Mouse (Mus musculus): ENCODE measurements around the gene Gdpgp1. TPM values are rescaled to one million over a fixed set of nuclear protein-coding genes. Genes with fewer than 3 reads are reported as not detected.

Gdpgp1 gene
- polyA plus RNA-seq, 1 experiment from 2014 or later: 3.5 TPM

DNA sequence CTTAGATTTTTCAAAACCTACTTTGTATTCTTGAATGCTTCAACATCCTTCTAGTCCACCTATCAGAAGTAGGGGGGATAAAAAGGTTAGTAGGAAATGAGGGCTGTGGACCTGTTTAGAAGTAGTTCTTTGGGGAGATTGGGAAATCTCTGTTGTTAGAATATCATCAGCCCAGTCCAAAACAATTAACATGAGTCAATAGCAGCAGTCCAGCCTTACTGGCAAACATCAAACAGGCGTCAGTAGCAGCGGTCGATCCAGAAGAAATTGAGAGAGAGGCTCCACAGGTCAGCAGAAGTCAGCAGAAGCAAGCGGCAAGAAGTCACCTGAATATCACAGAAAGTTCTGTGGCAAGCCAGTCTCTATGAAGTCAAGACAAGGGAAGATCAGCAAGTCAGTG lies 12.2 kb downstream of the Gdpgp1 start:
- no peak overlapping the region for H3K4me3 ChIP-seq (ENCODE audit: low read length)
- H3K4me2 ChIP-seq (replicated peaks; ENCODE audit: low read depth, low read length): no peak overlapping the region
- no peaks in the 10 kb centered on the region for H3K27me3 ChIP-seq (ENCODE audit: insufficient read depth, low read length)
- WGBS: 92% methylated on average over 4 of the region's 4 CpGs
- no peak overlapping the region for H3K9ac ChIP-seq (replicated peaks; ENCODE audit: low read length)
- peaks cover 3% of the 10 kb centered on the region; the same call in 1 of the 2 replicates for H3K36me3 ChIP-seq (ENCODE audit: insufficient read depth, low read length)
- H3K27ac ChIP-seq (ENCODE audit: low read length): no peak overlapping the region
- no peak for ATAC-seq (ENCODE audit: low FRiP score, low TSS enrichment)
- H3K9me3 ChIP-seq (ENCODE audit: low read length): no peaks in the 10 kb centered on the region; the same call in 1 of the 2 replicates
- 0 out of 2 replicates have a peak, but pooled peaks cover 2% of the 10 kb centered on the region for H3K4me1 ChIP-seq (ENCODE audit: insufficient read depth, low read length)

DNA sequence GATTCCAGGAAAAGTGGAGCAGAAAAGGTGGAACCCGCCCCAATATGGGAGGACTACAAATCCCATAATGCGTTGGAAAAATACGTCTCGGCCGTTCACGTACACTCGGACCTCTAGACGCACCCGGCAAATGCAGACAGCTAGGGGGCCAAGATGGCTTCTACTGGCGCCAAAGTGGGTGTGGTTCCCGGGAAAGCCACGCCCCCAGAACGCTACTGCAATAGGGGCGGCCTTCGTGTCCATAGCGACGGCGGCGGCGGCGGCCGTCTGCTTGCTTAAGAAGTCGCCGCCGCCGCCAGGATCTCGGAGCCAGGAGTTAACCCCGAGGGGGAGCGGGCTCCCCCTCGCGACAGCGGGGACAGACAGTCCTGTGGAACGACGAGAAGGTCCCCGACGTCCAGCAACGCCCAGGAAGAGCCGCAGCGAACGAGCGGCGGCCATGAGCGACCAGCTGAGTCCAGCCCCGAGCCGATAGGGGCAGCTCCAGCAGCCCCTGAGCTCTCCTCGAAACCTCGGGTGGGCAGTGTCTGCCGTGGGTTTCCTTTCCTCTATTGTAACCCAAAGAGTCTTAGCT lies 13.6 kb downstream of the Gdpgp1 start, which contains the start of gene Ttll13:
Gene Ttll13 (plus strand): TSS at position 229 of the 574 bp plus-strand sequence.
- Histone ChIP-seq H3K9ac (replicated peaks; ENCODE audit: low read length) (peak within 1 kb of the TSS; percentile 87), H3K4me2 (replicated peaks; ENCODE audit: low read depth, low read length) (peak within 1 kb of the TSS; percentile 69), H3K27ac (ENCODE audit: low read length) (peak within 1 kb of the TSS; percentile 79), H3K36me3 (ENCODE audit: insufficient read depth, low read length) (peaks cover 1% of the 10 kb centered on the region; the same call in 1 of the 2 replicates), H3K4me1 (ENCODE audit: insufficient read depth, low read length) (0 out of 2 replicates have a peak, but pooled peaks cover 2% of the 10 kb centered on the region), H3K4me3 (ENCODE audit: low read length) (peak within 1 kb of the TSS; percentile 69), H3K27me3 (ENCODE audit: insufficient read depth, low read length) (no peaks in the 10 kb centered on the region), H3K9me3 (ENCODE audit: low read length) (no peaks in the 10 kb centered on the region; the same call in 1 of the 2 replicates)
- under 1% methylated on average over 48 of the region's 48 CpGs for WGBS
- peak; percentile 98 for ATAC-seq (ENCODE audit: low FRiP score, low TSS enrichment)

DNA sequence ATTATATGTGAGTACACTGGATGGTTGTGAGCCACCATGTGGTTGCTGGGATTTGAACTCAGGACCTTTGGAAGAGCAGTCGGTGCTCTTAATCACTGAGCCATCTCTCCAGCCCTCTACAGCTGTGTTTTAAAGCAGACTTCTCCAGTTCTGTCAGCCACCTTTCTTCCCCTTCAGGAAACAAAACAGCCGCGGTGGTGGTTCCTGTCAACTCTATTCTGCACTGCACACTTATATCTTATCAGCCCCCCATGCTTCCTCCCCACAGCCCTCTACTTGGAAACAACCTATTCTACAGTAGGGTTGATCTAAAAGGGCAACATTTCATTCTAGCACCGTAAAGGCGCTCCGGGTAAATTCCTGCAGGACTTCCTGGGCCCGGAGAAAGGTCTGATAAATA lies 14.2 kb downstream of the Gdpgp1 start:
- Histone ChIP-seq H3K9ac (replicated peaks; ENCODE audit: low read length) (peak overlapping the region; percentile 87), H3K4me2 (replicated peaks; ENCODE audit: low read depth, low read length) (peak overlapping the region; percentile 69), H3K4me1 (ENCODE audit: insufficient read depth, low read length) (0 out of 2 replicates have a peak, but pooled peaks cover 2% of the 10 kb centered on the region), H3K36me3 (ENCODE audit: insufficient read depth, low read length) (no peaks in the 10 kb centered on the region), H3K9me3 (ENCODE audit: low read length) (no peaks in the 10 kb centered on the region; the same call in 1 of the 2 replicates), H3K27me3 (ENCODE audit: insufficient read depth, low read length) (no peaks in the 10 kb centered on the region), H3K4me3 (ENCODE audit: low read length) (peak overlapping the region; percentile 69), H3K27ac (ENCODE audit: low read length) (no peak overlapping the region)
- no peak for ATAC-seq (ENCODE audit: low FRiP score, low TSS enrichment)
- 60% methylated on average over 7 of the region's 7 CpGs for WGBS

- WGBS: 83% methylated on average over 7 of the region's 7 CpGs
- no peak overlapping the region for H3K4me3 ChIP-seq (ENCODE audit: low read length)
Observed at GRCm38 (mm10) chr7:80252437-80252836, 19.8 kb downstream of the Gdpgp1 start.

GRCm38 (mm10) chr7:80252886-80253285 lies 20.2 kb downstream of the Gdpgp1 start:
- no peak overlapping the region for H3K4me2 ChIP-seq (replicated peaks; ENCODE audit: low read depth, low read length)
- ATAC-seq (ENCODE audit: low FRiP score, low TSS enrichment): no peak
- H3K27ac ChIP-seq (ENCODE audit: low read length): no peak overlapping the region
- no peaks in the 10 kb centered on the region for H3K4me1 ChIP-seq (ENCODE audit: insufficient read depth, low read length)
- H3K9me3 ChIP-seq (ENCODE audit: low read length): no peaks in the 10 kb centered on the region
- no peak overlapping the region for H3K9ac ChIP-seq (replicated peaks; ENCODE audit: low read length)
- H3K4me3 ChIP-seq (ENCODE audit: low read length): no peak overlapping the region
- H3K27me3 ChIP-seq (ENCODE audit: insufficient read depth, low read length): no peaks in the 10 kb centered on the region
- H3K36me3 ChIP-seq (ENCODE audit: insufficient read depth, low read length): no peaks in the 10 kb centered on the region
- WGBS: 84% methylated on average over 11 of the region's 11 CpGs

More at GRCm38 (mm10) chr7:80252437-80252836, 19.8 kb downstream of the Gdpgp1 start:
- H3K36me3 ChIP-seq (ENCODE audit: insufficient read depth, low read length): no peaks in the 10 kb centered on the region
- H3K9ac ChIP-seq (replicated peaks; ENCODE audit: low read length): no peak overlapping the region
- no peak overlapping the region for H3K4me2 ChIP-seq (replicated peaks; ENCODE audit: low read depth, low read length)
- no peak overlapping the region for H3K27ac ChIP-seq (ENCODE audit: low read length)
- ATAC-seq (ENCODE audit: low FRiP score, low TSS enrichment): no peak
- no peaks in the 10 kb centered on the region for H3K4me1 ChIP-seq (ENCODE audit: insufficient read depth, low read length)
- H3K9me3 ChIP-seq (ENCODE audit: low read length): no peaks in the 10 kb centered on the region
- H3K27me3 ChIP-seq (ENCODE audit: insufficient read depth, low read length): no peaks in the 10 kb centered on the region

- no peak overlapping the region for H3K4me3 ChIP-seq (ENCODE audit: low read length)
- no peaks in the 10 kb centered on the region for H3K36me3 ChIP-seq (ENCODE audit: insufficient read depth, low read length)
- WGBS: 73% methylated on average over 2 of the region's 2 CpGs
- H3K4me1 ChIP-seq (ENCODE audit: insufficient read depth, low read length): peaks cover 7% of the 10 kb centered on the region; the same call in 1 of the 2 replicates
- no peak overlapping the region for H3K27ac ChIP-seq (ENCODE audit: low read length)
- no peak overlapping the region for H3K4me2 ChIP-seq (replicated peaks; ENCODE audit: low read depth, low read length)
- no peak for ATAC-seq (ENCODE audit: low FRiP score, low TSS enrichment)
- no peak overlapping the region for H3K9ac ChIP-seq (replicated peaks; ENCODE audit: low read length)
- no peaks in the 10 kb centered on the region for H3K9me3 ChIP-seq (ENCODE audit: low read length)
- H3K27me3 ChIP-seq (ENCODE audit: insufficient read depth, low read length): no peaks in the 10 kb centered on the region
Observed at GRCm38 (mm10) chr7:80255981-80256380, 23.3 kb downstream of the Gdpgp1 start.

DNA sequence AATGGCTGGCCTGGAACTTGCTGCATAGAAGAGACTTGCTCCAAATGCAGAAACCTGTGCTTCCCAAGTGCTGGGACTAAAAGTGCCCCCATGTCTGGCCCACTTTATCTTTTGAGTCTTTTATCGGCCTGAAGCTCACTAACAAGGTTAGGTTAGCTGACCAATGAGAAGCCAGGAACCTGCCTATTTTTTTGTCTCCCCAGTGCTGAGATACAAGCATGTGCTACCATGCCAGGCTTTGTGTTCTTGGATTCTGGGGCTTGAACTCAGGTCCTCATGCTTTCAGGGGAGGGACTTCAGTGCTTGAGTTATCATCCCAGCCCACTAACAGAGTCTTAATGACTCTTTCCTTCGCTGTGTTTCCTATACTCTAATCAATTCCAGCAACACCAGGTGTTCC lies 25.0 kb downstream of the Gdpgp1 start:
- Histone ChIP-seq H3K27me3 (ENCODE audit: insufficient read depth, low read length) (no peaks in the 10 kb centered on the region), H3K4me3 (ENCODE audit: low read length) (no peak overlapping the region), H3K9ac (replicated peaks; ENCODE audit: low read length) (no peak overlapping the region), H3K36me3 (ENCODE audit: insufficient read depth, low read length) (no peaks in the 10 kb centered on the region), H3K4me2 (replicated peaks; ENCODE audit: low read depth, low read length) (no peak overlapping the region), H3K27ac (ENCODE audit: low read length) (no peak overlapping the region), H3K9me3 (ENCODE audit: low read length) (no peaks in the 10 kb centered on the region), H3K4me1 (ENCODE audit: insufficient read depth, low read length) (peaks cover 15% of the 10 kb centered on the region; the same call in 1 of the 2 replicates)
- ATAC-seq (ENCODE audit: low FRiP score, low TSS enrichment): no peak
- WGBS: 62% methylated on average over 2 of the region's 2 CpGs

DNA sequence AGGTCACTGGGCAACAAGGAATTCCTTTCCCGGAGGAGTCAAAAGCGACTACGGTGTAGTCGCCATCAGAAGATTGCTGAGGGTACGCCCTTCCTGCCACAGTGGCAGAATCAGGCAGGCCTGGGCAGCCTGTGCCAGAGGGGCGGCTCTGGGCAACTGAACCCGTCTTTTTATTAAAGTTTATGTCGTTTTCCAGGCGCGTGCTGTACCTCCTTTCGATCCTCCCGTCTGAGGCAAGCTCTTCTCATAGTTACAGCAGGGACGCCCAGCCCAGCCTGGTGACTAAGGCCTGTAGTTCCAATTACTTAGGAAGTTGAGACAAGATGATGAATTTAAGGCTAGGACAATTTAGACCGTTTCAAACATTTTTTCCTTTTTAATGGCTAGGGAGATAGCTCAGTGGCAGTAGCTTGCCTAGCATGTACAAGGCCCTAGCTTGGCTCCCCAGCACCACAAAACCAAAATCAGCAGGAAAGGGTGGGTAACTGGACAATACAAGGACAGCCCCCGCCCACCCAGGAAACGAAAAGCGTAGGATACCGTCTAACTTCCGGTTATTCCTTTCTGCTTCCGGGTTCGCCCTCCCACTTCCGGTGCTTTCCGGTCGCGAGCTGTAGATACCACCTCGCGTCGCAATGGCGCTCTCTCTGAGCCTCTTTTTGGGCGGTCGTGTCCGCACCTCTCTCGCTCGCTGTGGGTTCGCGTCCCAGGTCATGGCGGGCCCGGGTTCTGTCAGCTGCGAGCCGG lies 28.1 kb downstream of the Gdpgp1 start, which contains the start of gene Ngrn:
Gene Ngrn (plus strand): TSS at position 591 of the 747 bp plus-strand sequence.
- Histone ChIP-seq H3K27me3 (ENCODE audit: insufficient read depth, low read length) (no peaks in the 10 kb centered on the region), H3K9me3 (ENCODE audit: low read length) (no peaks in the 10 kb centered on the region), H3K36me3 (ENCODE audit: insufficient read depth, low read length) (peaks cover 16% of the 10 kb centered on the region), H3K4me2 (replicated peaks; ENCODE audit: low read depth, low read length) (peak within 1 kb of the TSS; percentile 88), H3K27ac (ENCODE audit: low read length) (peak within 1 kb of the TSS; percentile 61), H3K4me1 (ENCODE audit: insufficient read depth, low read length) (peaks cover 15% of the 10 kb centered on the region; the same call in 1 of the 2 replicates), H3K9ac (replicated peaks; ENCODE audit: low read length) (peak within 1 kb of the TSS; percentile 75), H3K4me3 (ENCODE audit: low read length) (peak within 1 kb of the TSS; percentile 86)
- 27% methylated on average over 40 of the region's 40 CpGs for WGBS
- peak; percentile 87 for ATAC-seq (ENCODE audit: low FRiP score, low TSS enrichment)

DNA sequence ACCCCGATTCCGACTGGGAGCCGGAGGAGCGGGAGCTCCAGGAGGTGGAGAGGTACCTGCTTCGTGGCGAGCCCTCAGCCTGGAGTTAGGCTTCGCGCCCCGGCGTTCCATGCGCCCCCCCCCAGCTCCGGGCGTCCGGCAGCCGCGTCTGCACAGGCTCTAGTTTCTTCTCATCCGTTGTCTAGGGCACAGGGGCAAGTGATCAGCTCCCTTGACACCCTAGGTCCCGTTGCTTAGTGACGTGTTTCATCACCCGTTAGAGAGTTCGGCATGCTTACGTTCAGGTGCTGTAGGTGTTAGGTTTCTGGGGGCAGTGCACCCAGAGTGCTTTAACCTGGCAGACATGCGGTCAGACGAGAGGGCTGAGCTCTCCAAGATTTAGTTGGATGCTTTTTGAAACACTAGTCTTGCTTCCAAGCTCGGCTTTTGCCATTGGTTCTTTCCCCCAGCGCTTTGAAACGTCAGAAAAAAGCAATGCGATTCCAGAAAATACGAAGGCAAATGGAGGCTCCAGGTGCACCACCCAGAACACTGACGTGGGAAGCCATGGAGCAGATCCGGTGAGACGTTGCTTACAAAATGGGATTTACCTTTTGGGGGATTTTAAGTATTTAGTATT lies 28.8 kb downstream of the Gdpgp1 start:
- Histone ChIP-seq H3K9ac (replicated peaks; ENCODE audit: low read length) (peak overlapping the region; percentile 75), H3K4me2 (replicated peaks; ENCODE audit: low read depth, low read length) (peak overlapping the region; percentile 88), H3K4me3 (ENCODE audit: low read length) (peak overlapping the region; percentile 86), H3K27me3 (ENCODE audit: insufficient read depth, low read length) (no peaks in the 10 kb centered on the region), H3K36me3 (ENCODE audit: insufficient read depth, low read length) (peaks cover 18% of the 10 kb centered on the region), H3K9me3 (ENCODE audit: low read length) (no peaks in the 10 kb centered on the region), H3K27ac (ENCODE audit: low read length) (peak overlapping the region; percentile 61), H3K4me1 (ENCODE audit: insufficient read depth, low read length) (peaks cover 15% of the 10 kb centered on the region; the same call in 1 of the 2 replicates)
- WGBS: 2% methylated on average over 32 of the region's 32 CpGs
- peak; percentile 79 for ATAC-seq (ENCODE audit: low FRiP score, low TSS enrichment)

All from kidney, embryonic 16.5 days (tissue).